Mouse (Mus musculus): ENCODE measurements around the gene Nfkbib.

Gene Nfkbib

DNA sequence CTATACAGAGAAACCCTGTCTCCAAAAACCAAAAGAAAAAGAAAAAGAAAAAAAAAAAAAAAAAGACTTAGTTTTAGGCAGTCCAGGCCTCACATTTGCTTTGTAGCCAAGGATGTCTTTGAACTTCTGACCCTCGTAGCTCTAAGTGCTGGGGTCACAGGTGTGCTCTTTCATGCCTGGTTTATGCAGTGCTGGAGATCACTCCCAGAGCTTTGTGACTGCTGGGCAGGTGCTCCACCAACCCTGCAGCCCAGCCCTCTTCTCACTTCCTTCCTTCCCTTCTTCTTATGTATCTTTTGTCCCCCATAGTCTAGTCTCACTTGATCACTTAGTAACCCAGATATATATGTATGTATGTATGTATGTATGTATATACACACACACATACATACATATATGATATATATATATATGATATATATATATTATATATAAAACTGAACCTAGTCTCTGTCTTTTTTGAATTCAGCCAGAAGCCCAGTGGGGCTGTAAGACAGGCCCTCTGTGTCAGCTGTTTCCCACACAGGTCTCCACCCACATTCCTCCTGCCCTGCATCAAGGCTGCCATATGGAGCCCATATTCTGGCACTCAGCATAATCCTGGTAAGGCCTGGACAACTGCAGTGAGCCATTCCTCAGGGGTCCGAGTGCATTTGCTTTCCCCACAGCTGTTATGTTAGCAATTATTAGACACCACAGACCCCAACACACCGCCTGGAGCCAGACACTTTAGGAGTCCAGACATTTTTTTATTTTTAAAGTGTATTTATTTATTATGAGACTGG is 46.4 kb downstream of the Nfkbib start:
- no peak for DNase-seq (ENCODE audit: low read depth, low spot score)

DNA sequence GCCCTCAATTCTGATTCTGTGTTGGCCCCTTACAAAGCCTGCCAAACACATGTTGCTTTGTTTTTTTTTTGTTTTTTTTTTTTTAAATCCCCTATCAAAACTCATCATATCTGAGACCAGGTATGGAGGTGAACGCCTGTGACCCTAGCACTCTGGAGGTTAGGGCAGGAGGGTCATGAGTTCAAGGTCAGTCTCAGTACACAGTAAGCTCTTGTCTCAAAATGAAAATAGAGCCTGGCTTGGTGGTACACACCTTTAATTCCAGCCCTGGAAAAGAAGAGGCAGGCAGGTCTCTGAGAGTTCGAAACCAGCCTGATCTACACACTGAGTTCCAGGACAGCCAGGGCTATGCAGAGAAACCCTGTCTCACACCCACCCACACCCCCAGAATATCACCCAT is 47.7 kb downstream of the Nfkbib start:
- DNase-seq (ENCODE audit: low read depth, low spot score): no peak

GRCm38 (mm10) chr7:28719159-28719558 is 48.2 kb downstream of the Nfkbib start:
- DNase-seq (ENCODE audit: low read depth, low spot score): no peak

DNA sequence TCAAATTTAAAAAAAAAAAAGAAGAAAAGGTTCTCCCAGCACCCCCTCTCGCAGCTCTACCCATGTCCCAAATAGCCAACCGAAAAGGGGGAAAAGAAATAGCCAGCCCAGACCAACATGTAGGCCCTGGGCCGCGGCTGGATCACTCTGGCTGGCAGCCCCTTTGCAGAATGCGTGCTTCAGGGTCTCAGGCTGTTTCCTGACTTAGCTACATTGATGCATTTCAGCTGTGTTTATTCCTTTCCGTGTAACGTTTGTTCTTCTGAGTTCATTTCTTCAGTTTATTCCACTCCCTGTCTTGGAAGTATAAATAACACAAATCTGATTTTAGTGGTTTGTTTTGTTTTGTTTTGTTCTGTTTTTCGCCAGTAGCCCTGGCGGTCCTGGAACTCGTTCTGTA is 49.6 kb downstream of the Nfkbib start:
- no peak for DNase-seq (ENCODE audit: low read depth, low spot score)

DNA sequence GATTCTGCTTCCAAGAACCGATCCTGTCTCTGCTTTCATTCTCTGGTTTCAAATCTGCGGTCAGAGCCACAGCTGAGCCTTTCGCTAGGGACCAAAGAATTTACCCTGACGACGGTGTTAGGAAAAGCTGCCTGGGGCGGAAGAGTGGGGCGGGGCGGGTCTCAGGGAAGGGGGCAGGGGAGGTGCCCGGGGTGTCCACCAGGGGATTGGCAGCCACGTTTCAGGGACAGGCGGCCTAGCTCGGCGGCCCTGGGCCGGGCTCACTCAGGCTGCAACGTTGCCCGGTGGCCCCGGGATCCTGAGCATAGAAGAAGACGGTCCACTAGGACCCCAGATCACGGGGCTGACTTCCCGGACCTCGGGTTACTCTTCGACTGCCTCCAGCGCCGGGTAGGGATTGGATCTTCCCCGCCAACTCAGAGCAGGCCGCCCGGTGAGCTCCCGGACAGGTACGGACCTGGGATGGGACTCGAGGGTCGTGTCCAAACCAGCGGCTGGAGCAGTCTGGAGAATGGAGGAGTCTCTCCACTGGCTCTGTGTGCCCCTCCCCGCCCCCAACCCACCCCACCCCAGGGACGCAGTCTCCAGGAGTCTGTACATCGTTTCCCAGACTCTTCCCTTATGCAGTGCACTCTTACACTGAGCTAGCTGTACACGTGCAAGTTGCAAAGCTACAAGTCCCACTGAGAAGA is 50.6 kb downstream of the Nfkbib start, which contains the start of gene Fbxo17:
Gene Fbxo17 (plus strand): TSS at position 215 of the 692 bp plus-strand sequence.
- no peak for DNase-seq (ENCODE audit: low read depth, low spot score)

GRCm38 (mm10) chr7:28715598-28715997 is 51.7 kb downstream of the Nfkbib start:
- no peak for DNase-seq (ENCODE audit: low read depth, low spot score)

- no peak for DNase-seq (ENCODE audit: low read depth, low spot score)
Observed at GRCm38 (mm10) chr7:28714667-28715066, 52.6 kb downstream of the Nfkbib start.

DNA sequence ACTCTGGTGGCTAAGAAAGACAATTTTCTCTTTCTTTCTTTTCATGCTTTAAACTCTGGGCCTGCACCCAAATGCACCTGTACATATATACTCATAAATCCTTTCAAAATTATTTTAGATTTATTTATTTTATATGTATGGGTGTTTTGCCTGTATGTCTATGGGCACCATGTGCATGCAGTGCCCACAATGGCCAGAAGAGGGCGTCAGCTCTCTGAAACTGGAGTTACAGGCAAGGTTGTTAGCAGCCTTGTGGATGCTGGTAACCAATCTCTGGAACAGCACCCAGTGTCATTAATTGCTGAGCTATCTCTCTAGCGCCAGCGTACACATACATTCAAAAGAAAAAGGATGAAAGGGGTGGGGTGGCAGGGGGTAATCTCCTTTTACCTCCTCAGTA is 56.4 kb downstream of the Nfkbib start:
- no peak for DNase-seq (ENCODE audit: low read depth, low spot score)

GRCm38 (mm10) chr7:28709454-28709853 is 57.9 kb downstream of the Nfkbib start:
- DNase-seq (ENCODE audit: low read depth, low spot score): no peak
